Mouse (Mus musculus) embryonic stem cell, embryonic (primary cell): ENCODE data around the gene Gatd1.

Source experiments
- CTCF ChIA-PET, 4 experiments: fragments of 300-600 bp in 2 of 4; fragments of 350-600 bp in 2 of 4; sonication (Branson Sonifier 250); formaldehyde crosslinking; loops; one replicate each; lab custom pipeline; 2022; ENCODE audit warnings: inconsistent platforms in 2 of 4; lab: Charles Lee
- POLR2A ChIA-PET, 4 experiments: fragments of 300-600 bp in 2 of 4; fragments of 350-600 bp in 2 of 4; sonication (Branson Sonifier 250); formaldehyde crosslinking; loops; one replicate each; lab custom pipeline; 2022; ENCODE audit warnings: antibody characterized with exemption in 4 of 4, inconsistent platforms in 1 of 4; lab: Charles Lee

Gene Gatd1

DNA sequence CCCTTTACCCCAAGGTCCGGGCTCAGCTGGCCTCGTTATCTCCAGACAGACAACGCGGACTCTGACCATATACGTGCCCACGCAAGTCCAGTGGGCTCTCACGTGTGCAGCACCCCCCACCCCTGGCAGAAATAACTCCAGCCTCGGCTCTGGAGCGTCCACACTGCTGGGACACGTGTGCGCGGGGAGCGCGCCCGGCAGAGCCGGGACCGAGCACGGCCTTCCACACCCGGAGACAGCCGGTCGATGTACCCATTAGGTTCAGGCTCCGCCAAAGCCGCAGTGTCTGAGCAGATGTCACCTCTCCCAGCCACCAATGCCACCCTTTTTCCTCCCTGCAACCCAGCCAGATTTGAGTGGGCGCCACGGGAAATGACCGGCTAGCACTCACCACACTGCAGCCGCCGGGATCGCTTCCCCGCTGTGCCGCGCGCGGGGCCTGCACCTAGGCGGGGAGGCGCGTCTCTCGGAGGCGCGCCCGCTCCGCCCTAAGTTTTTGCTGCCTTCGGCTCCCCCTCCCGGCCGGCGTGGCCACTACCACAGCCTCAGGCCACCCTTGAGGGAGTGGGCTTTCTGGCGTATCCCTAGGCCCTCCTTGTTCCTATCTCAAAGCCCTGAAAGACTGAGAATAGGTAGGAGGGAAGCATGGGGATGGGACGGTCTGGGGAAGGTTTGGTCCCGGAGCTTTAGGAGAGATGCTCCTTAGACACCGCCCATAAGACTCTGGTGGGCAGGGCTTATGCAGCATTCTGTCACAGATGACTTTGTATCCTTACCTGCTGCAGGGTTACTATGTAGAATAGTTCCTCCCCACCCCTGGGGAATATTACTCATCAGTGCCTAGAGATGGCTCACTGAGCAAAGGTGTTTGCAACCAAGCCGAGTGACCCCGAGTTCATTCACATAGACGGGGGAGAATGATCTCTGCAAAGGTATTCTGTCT is 23.5 kb upstream of the Gatd1 start, which contains the start of gene Slc25a22:
Gene Slc25a22, minus strand, starts transcription at position 715 of the 943 bp plus-strand sequence.
- CTCF ChIA-PET = interaction anchor here (0.6 to 3.7 kb wide), 10 partner anchors 9 to 158 kb away, joined by 3 to 22 read pairs (median 3); partner anchors contain the start of genes Cend1 (in 1 of the 4) and Taldo1 (in 1 of the 4)
- POLR2A ChIA-PET = interaction anchor here (0.5 to 21.5 kb wide), 29 partner anchors 8 to 222 kb away, joined by 3 to 465 read pairs (median 6); partner anchors contain the start of genes Rplp2 (in 3 of the 4), Cend1 (in 2 of the 4), Pnpla2 (in 2 of the 4) and Taldo1 (in 2 of the 4)

DNA sequence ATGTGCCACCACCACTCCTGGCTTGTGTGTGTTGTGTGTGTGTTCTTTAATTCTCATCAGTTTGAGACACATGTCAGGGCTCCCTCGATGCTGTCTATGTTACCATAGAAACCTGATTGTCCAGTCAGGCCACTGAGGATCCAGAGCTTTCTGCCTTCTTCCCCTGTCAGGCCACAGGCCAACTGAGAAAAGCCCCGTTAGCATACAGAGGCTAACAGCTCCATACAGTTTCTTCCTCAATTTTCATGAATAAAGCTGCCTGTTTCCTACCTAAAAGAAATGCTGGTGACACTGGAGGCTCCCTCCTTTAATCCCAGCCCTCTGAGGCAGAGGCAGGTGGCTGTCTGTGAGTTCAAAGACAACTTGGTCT is 22.6 kb upstream of the Gatd1 start:
- POLR2A ChIA-PET = interaction anchor here (0.6 to 21.5 kb wide), 24 partner anchors 8 to 626 kb away, joined by 3 to 465 read pairs (median 6); partner anchors contain the start of genes Rplp2 (in 3 of the 4), Pnpla2 (in 2 of the 4), Polr2l (in 2 of the 4) and Taldo1 (in 2 of the 4)

DNA sequence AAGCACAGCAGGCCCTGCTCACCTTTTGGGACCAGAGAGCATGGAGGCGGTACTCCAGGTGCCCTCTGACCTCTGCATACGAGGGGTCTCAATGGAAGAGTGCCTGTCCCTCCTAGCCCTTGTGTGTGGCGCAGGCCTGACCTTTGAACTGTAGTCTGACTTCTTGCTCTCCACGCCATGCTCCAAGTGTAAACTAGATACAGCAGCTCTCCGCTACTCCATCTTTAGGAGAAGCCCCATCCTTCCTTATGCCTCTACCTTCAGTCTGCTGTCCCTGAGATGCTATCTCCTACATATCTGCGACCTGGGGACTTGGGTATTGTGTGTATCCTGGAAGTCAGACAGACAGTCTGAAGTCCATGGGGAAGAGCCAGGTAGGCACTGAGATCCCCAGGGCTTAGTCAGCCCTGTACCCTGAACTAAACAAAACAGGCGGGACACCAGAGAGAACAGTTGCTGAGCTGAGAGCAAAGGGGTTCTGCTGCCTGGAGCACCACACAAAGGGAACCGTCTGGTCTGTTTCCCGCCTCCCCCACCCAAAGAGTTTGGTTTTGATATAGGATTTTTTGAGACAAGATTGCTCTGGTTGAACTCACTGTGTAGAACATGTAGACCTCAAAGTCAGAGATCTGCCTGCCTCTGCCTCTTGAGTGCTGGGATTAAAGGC is 22.1 kb upstream of the Gatd1 start:
- ChIA-PET POLR2A (interaction anchor here (0.6 to 21.5 kb wide), 29 partner anchors 7 to 625 kb away, joined by 3 to 465 read pairs (median 4); partner anchors contain the start of genes Rplp2 (in 3 of the 4), Pnpla2 (in 2 of the 4), Polr2l (in 2 of the 4) and Taldo1 (in 2 of the 4)), CTCF (interaction anchor here in 2 of 4 experiments (0.6 kb wide), 2 partner anchors 22 to 45 kb away, joined by 4 to 22 read pairs; no protein-coding TSS in a partner anchor)

More for the DNA sequence above, 22.6 kb upstream of the Gatd1 start:
- CTCF ChIA-PET = interaction anchor here in 2 of 4 experiments (0.6 to 1.4 kb wide), 3 partner anchors 17 to 45 kb away, joined by 3 to 22 read pairs (median 4); no protein-coding TSS in a partner anchor

DNA sequence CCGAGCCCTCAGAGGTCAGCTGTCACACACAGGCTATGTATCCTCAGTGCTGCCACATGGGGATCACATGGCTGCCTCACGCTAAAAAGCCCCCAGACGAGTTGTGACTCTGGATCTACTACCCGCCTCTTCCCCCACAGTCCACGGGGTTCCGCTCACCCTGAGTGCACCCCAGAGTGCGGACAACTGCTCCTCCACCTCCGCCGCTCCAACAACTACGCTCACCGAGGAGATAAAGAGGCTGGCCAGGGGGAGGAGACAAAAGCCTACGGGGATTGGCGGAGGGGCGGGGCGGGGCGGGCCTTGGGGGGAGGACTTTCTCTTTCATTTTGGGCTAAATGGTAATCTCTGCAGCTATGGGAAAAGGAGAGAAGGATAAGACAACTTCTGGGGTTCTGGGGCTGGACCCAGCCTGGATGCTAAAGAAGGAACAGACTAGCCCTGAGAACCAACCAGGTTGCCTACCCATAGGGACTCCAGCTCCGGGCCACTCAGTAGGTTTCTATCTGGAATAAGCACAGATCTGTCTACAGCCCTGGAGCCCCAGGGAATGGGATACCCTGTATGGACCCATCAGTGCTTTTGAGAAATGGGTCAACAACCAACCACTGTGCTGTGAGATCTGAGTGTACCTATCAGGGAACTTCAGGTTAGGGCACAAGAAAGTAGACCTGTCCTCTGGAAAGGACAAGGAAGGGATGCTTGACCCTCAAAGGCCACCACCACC is 21.4 kb upstream of the Gatd1 start:
- CTCF ChIA-PET = interaction anchor here in 3 of 4 experiments (0.5 to 1.7 kb wide), 8 partner anchors 8 to 207 kb away, joined by 3 to 9 read pairs (median 3); partner anchors contain the start of gene Rplp2 (in 1 of the 3)
- POLR2A ChIA-PET = interaction anchor here in 3 of 4 experiments (1.0 to 21.5 kb wide), 22 partner anchors 7 to 135 kb away, joined by 3 to 465 read pairs (median 4); partner anchors contain the start of genes Polr2l (in 3 of the 3), Tspan4 (in 3 of the 3), Pnpla2 (in 2 of the 3) and Rplp2 (in 2 of the 3)

DNA sequence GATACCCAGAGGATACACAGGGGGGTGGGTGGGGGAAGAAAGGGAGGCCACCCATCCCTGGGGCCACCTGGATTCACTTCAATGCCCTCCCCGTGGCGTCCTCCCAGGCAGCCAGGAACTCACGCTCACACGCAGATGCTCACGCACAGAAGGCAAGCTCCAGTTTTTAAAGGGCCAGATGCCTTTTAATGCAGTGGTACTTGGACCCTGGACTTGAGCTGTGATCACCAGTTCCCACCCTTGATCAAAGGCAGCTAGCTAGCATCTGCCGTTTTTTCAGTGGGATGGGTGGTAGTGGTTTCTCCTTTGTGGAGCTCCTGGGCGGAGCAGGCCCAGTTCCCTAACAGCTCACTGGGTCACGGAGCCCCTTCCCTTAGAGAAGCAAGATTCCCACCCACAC is 20.5 kb upstream of the Gatd1 start:
- CTCF ChIA-PET = interaction anchor here (0.5 to 1.7 kb wide), 10 partner anchors 8 to 206 kb away, joined by 3 to 9 read pairs (median 3); partner anchors contain the start of gene Rplp2 (in 1 of the 4)
- POLR2A ChIA-PET = interaction anchor here in 3 of 4 experiments (0.8 to 21.5 kb wide), 19 partner anchors 8 to 311 kb away, joined by 3 to 465 read pairs (median 4); partner anchors contain the start of genes Pnpla2 (in 2 of the 3), Rplp2 (in 2 of the 3), Taldo1 (in 2 of the 3) and Cd151 (in 1 of the 3)

DNA sequence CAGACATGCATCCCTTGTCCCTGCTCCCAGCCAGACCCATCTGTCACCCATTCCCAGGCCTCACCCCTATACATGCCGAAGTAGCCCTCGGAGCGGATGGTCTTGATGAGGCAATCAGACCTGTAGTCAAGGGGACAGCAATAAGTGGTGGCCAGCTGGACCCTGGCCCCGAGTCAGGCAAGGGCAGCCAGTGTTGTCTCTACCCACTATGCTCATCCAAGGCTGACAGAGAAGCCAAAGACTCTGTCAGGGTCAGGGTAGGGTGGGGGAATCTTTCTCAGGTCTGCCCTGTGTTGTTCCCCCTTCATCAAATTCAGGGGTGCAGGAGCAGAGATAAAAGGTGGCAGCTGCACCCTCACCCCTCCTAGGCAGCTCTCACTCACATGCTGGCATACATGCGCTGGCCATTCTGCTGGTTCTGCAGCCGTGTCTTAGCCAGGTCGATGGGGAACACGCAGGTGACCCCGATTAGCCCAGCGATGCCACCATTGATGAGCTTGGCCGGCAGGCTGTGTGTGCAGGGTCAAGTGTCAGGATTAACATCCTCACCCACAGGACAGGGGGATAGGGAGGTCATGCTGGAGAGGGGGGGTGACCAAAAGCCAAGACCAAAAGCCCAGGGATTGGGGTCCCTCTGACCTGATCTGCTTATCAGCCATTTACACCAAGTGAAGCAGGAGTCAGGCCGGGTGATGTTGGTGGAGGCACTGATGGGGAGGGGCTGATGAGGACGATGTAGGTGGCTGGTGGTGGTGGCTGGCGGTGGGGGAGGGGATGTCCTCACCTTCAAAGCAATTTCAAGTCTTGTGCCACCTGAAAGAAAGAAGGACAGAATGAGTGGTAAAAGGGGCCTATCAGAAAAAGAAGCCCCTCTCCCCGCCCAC is 19.8 kb upstream of the Gatd1 start:
- POLR2A ChIA-PET = interaction anchor here in 3 of 4 experiments (0.8 to 21.5 kb wide), 15 partner anchors 8 to 310 kb away, joined by 3 to 465 read pairs (median 5); partner anchors contain the start of genes Pnpla2 (in 2 of the 3), Rplp2 (in 2 of the 3), Cd151 (in 1 of the 3) and Cracr2b (in 1 of the 3)
- CTCF ChIA-PET = interaction anchor here in 3 of 4 experiments (0.5 to 1.7 kb wide), 10 partner anchors 8 to 235 kb away, joined by 3 to 9 read pairs (median 3); partner anchors contain the start of gene Rplp2 (in 1 of the 3)

DNA sequence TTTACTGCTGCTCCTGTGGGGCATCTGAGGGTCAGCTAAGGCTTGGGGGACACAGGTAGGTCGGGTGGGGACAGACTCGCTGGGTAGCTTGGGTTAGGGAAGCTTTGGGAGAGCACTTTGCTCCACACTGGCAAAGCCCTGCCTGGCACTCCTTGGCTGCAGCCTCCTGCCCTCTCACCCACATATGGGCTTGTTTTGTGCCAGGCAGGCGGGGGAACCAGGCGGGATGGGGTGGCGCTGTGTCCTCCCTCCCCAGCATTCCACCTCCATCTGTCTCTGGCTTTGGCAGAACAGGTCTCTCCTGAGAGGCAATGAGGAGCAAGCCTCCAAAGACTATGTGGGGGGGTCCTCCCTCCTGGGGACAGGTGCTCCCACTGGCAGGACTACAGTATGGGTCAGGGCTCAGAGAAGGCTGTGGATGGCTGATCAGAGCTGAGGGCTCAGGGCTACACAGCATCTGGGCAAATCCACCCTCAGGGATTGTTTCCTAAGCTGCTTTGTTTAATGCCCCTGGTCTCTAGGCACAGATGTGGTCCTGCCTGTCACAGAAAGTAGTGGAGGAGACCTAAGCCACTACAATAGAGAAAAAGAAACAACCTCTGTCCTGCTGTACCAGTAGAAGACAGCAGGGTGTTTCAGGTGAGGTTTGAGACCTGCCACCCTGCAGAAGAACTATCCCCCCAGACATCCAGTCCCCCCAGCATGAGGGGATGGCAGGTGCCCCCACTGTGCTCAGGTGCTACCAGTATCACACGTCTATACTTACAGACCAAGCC is 19.0 kb upstream of the Gatd1 start:
- ChIA-PET CTCF (interaction anchor here in 3 of 4 experiments (0.5 to 0.6 kb wide), 3 partner anchors 13 to 234 kb away, joined by 3 read pairs; no protein-coding TSS in a partner anchor), POLR2A (interaction anchor here in 2 of 4 experiments (0.9 to 21.5 kb wide), 4 partner anchors 10 to 26 kb away, joined by 3 to 465 read pairs (median 12); partner anchors contain the start of genes Rplp2 (in 2 of the 2), Cd151 (in 1 of the 2), Cracr2b (in 1 of the 2) and Pnpla2 (in 1 of the 2))

DNA sequence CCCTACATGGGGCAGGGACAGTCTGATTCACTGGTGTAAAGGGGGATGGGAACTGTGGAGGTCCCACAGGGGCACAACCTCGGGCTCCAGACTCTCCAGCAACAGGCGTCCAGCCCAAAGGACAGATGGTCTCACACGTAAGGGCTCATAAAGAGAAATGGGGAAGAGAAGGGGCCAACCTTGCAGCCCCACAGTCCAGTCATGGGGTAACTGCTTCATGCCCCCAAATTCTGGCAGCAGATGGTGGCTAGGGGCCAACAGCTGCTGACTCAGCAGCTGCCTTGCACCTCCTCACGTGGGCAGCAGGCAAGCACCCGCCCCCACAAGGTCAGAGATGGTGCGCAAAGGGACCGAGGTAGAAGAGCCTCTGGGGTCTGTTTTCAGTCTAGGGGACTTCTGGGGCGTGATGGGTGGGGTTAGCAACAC is 18.3 kb upstream of the Gatd1 start:
- ChIA-PET CTCF (no interaction called here), POLR2A (interaction anchor here in 3 of 4 experiments (0.6 to 21.5 kb wide), 5 partner anchors 8 to 27 kb away, joined by 3 to 465 read pairs (median 21); partner anchors contain the start of genes Rplp2 (in 2 of the 3), Cd151 (in 1 of the 3), Cracr2b (in 1 of the 3) and Pidd1 (in 1 of the 3))

DNA sequence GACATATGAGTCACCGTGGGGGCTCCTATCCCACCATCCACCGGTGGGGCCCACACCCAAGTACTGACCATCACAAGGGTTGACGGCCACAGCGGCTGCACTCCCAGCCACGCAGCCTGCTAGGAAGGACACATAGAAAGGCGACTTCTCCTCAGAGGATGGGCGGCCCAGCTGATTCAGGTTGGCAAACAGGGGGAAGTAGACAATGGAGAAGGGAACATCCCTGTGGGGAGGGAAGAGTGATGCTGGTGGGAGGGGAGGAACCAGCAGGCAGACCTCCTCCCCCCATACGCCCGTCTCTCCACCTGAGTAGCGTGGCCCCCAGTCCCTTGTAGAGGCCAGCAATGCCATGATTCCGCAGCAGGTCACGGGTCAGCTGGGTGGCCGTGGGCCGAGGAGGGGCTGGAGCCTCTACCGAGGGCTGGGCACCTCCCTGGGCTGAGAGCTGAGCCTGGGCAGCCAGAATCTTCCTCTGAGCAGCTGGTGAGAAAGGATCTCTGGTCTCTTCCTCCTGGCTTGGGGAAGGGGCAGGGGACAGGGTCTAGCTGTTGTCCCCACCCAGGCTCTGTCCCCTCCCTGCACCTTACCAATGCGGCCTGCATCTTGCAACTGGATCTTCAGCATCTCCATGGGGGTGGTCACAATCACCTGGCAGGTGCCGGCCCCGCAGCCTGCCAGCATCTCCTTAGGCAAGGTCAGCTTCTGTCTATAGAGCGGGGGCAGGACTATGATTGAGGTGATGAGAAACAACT is 17.7 kb upstream of the Gatd1 start:
- ChIA-PET CTCF (interaction anchor here in 1 of 4 experiments (0.6 kb wide), 1 partner anchor 56 kb away, joined by 3 read pairs; no protein-coding TSS in a partner anchor), POLR2A (interaction anchor here in 3 of 4 experiments (0.6 to 21.5 kb wide), 4 partner anchors 8 to 27 kb away, joined by 3 to 465 read pairs (median 43); partner anchors contain the start of genes Rplp2 (in 2 of the 3), Cd151 (in 1 of the 3), Cracr2b (in 1 of the 3) and Pidd1 (in 1 of the 3))

DNA sequence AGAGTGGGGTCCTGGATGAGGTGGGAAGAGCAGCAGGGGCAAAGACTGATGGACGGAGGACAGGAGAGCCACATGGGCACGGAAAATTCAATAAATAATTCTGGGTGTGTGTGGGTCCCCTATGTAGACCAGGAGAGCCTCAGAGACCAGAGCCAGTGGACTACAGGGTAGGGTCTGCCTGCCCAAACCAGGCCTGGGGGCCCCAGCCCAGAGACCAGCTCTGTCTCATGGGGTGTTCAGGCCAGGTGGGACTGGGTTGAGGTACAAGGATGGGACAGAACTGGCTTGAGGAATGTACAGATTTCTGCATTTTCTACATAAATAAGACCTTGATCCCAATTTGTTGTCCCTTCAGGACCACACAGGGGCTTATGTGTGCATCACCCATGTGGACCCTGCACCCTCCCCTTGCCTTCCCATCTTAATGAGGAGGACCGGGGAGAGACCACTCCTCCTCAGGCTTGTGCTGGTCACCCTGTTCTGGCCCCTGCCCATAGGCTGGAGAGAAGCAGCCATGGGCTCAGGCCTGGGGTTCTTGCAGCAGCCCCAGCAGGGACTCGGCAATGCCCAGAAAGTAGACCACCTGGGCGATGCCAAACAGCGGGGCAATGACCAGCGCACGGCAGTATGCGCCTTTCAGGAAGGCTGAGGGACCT is 16.8 kb upstream of the Gatd1 start:
- ChIA-PET POLR2A (interaction anchor here in 2 of 4 experiments (0.6 to 21.5 kb wide), 10 partner anchors 9 to 38 kb away, joined by 3 to 465 read pairs (median 17); partner anchors contain the start of genes Pidd1 (in 2 of the 2), Rplp2 (in 2 of the 2), Cd151 (in 1 of the 2) and Cracr2b (in 1 of the 2)), CTCF (interaction anchor here in 1 of 4 experiments (0.6 to 4.1 kb wide), 4 partner anchors 8 to 55 kb away, joined by 3 to 22 read pairs (median 6); partner anchors contain the start of gene Slc25a22)

DNA sequence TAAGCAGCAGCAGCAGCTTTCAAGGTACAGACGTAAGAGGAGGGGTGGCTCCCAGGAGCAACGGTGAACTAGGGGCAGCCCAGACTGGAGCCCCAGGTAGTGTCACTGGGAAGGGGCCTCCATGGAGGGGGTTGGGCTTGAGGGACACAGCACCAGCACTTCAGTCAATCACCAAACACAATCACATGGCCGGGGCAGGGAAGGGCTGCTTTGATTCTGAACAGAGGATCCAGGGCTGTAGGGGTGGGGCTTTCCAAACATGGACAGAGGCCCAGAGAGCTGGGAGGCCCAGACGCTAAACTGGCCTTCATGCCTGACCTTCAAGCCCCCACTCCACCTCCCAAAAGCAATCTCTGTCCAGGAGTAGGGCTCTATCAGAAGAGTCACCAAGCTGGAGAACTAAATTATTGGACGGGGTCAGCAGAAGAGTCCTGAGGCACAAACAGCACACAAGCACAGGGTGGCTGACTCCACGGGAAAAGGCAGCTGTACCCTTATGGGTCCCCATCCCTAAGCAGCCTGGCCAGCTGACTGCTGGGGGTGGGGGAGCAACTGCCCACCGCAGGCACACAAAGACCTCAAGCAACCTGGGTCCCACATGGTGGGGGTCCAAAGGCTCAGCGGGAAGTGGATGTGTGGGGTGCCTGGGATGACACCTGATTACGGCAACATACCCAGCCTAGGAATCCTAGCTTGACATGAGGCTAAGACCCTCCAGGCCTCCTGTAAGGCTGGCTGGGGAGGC is 16.1 kb upstream of the Gatd1 start:
- POLR2A ChIA-PET = interaction anchor here in 3 of 4 experiments (0.6 to 21.5 kb wide), 23 partner anchors 9 to 366 kb away, joined by 3 to 465 read pairs (median 4); partner anchors contain the start of genes Gatd1 (in 2 of the 3), Pidd1 (in 2 of the 3), Rplp2 (in 2 of the 3) and Cd151 (in 1 of the 3)

DNA sequence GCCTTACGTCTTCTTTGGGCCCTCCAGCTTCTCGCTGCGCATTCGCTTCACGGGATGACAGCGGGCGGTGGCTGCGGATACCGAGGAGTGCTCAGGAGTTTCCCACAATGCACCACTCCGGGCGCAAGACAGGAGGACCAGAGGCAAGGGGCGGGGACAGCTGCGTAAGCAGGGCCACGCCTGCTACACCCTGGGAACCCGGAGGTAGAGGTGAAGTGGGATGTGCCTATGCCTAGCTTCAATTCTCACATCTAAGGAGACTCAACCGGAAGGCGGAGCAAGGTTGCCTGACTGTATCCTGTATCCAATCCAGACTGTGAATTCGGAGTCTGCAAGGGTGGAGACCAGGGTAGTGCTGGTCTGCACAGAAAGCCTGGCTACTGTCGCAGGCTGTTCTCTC is 15.4 kb upstream of the Gatd1 start, which contains the start of gene Cend1:
Gene Cend1, minus strand, starts transcription at position 182 of the 400 bp plus-strand sequence.
- CTCF ChIA-PET = interaction anchor here (0.6 to 4.1 kb wide), 13 partner anchors 10 to 282 kb away, joined by 3 to 22 read pairs (median 4); partner anchors contain the start of genes Eps8l2 (in 1 of the 4), Pidd1 (in 1 of the 4), Rassf7 (in 1 of the 4) and Slc25a22 (in 1 of the 4)
- POLR2A ChIA-PET = interaction anchor here in 3 of 4 experiments (0.5 to 21.5 kb wide), 31 partner anchors 8 to 366 kb away, joined by 3 to 465 read pairs (median 4); partner anchors contain the start of genes Gatd1 (in 2 of the 3), Pidd1 (in 2 of the 3), Rplp2 (in 2 of the 3) and Slc25a22 (in 2 of the 3)

More for the DNA sequence above, 16.1 kb upstream of the Gatd1 start:
- CTCF ChIA-PET = interaction anchor here in 3 of 4 experiments (0.6 to 4.1 kb wide), 8 partner anchors 9 to 100 kb away, joined by 3 to 22 read pairs (median 5); partner anchors contain the start of genes Eps8l2 (in 1 of the 3), Pidd1 (in 1 of the 3) and Slc25a22 (in 1 of the 3)
